Mouse (Mus musculus): Measurements from ENCODE around the gene Zfp873. TPM values are rescaled to one million over a fixed set of nuclear protein-coding genes. Genes with fewer than 3 reads are reported as not detected.
"Not testable (repeated sequence)": the region's sequence is repeated elsewhere in the genome, so short reads cannot be mapped to it uniquely, and the experiment has no call there.

Zfp873 gene
- polyA plus RNA-seq (2015; fragmentation: Nextera tagmentation; extraction: Ambion mirVana) = 5.1 and 5.5 TPM in 2 replicates

GRCm38 (mm10) chr10:82047597-82048459, at the start of gene Zfp873:
TSS of gene Zfp873 (plus strand) at chr10:82048123.
- peak within 1 kb of the TSS; percentile 84 for H3K27ac ChIP-seq (ENCODE audit: low read length)
- DNase-seq (ENCODE audit: low spot score) = peak; percentile 96

DNA sequence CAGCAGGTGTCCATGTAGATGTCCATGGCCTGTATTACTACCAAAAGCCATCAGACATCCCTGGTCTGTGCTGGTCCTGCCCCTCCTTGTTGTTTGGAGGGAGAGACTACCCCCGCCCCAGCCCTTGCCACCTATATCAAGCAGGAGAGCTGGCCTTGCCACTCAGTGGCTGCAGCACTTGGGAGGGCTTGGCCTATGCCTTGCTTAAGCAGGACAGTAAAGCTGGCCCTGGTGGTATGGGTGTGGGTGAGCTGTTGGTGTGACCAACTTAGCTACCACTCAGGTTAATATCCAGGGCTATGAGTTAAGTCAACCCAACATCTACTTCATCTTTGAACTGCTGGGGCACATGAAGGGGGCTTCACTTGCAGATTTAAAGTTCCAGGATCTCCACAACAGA, 44.7 kb upstream of the Zfp873 start:
- H3K4me1 ChIP-seq (ENCODE audit: insufficient read depth, low read depth, low read length); DNase-seq (ENCODE audit: low spot score); H3K4me3 ChIP-seq (ENCODE audit: low read depth, low read length); H3K9me3 ChIP-seq (ENCODE audit: low read length); ATAC-seq; H3K9ac ChIP-seq (replicated peaks; ENCODE audit: low read depth); H3K27me3 ChIP-seq (replicated peaks; ENCODE audit: insufficient read depth, low read length); H3K36me3 ChIP-seq (ENCODE audit: insufficient read depth, low read length); H3K4me2 ChIP-seq (replicated peaks; ENCODE audit: low read depth, low read length); H3K27ac ChIP-seq (ENCODE audit: low read length): not testable (repeated sequence)
- WGBS = 100% methylated on average over 1 of the region's 1 CpGs

More at GRCm38 (mm10) chr10:82047597-82048459, at the start of gene Zfp873:
- Histone ChIP-seq H3K36me3 (ENCODE audit: insufficient read depth, low read length) (no peaks in the 10 kb centered on the region), H3K4me2 (replicated peaks; ENCODE audit: low read depth, low read length) (peak within 1 kb of the TSS; percentile 57), H3K4me3 (ENCODE audit: low read depth, low read length) (peak within 1 kb of the TSS; percentile 59), H3K27me3 (replicated peaks; ENCODE audit: insufficient read depth, low read length) (no peaks in the 10 kb centered on the region), H3K4me1 (ENCODE audit: insufficient read depth, low read depth, low read length) (0 out of 2 replicates have a peak, but pooled peaks cover 4% of the 10 kb centered on the region), H3K9ac (replicated peaks; ENCODE audit: low read depth) (peak within 1 kb of the TSS; percentile 57), H3K9me3 (ENCODE audit: low read length) (peaks cover 16% of the 10 kb centered on the region)
- WGBS = 8% methylated on average over 35 of the region's 35 CpGs
- ATAC-seq = peak; percentile 100
- no peak for TF ChIP-seq CTCF (IDR thresholded peaks at IDR 0.05)
- no peak for TF ChIP-seq EP300 (IDR thresholded peaks at IDR 0.05)

DNA sequence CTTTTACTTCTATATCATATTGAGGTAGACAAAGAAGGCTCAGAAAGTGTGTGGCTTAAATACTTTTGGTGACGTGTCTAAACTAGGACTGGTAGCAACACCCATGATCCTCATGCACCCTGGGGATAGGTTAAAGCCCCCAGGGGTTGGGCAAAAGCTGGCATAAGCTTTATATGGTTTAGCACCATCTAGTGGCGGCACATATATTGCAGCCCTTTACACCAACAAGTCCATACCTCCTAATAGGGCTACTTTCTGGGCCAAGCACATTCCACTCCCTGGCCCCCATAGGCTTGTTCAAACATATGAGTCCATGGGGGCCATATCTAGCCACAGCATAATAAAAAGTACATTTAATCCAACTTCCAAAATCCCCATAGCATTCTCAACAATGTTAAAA, 43.1 kb upstream of the Zfp873 start:
- DNase-seq (ENCODE audit: low spot score); H3K4me3 ChIP-seq (ENCODE audit: low read depth, low read length); ATAC-seq; H3K4me1 ChIP-seq (ENCODE audit: insufficient read depth, low read depth, low read length); H3K27ac ChIP-seq (ENCODE audit: low read length); H3K36me3 ChIP-seq (ENCODE audit: insufficient read depth, low read length); H3K9ac ChIP-seq (replicated peaks; ENCODE audit: low read depth); H3K27me3 ChIP-seq (replicated peaks; ENCODE audit: insufficient read depth, low read length); H3K9me3 ChIP-seq (ENCODE audit: low read length); H3K4me2 ChIP-seq (replicated peaks; ENCODE audit: low read depth, low read length): not testable (repeated sequence)
- WGBS = 45% methylated on average over 1 of the region's 2 CpGs

DNA sequence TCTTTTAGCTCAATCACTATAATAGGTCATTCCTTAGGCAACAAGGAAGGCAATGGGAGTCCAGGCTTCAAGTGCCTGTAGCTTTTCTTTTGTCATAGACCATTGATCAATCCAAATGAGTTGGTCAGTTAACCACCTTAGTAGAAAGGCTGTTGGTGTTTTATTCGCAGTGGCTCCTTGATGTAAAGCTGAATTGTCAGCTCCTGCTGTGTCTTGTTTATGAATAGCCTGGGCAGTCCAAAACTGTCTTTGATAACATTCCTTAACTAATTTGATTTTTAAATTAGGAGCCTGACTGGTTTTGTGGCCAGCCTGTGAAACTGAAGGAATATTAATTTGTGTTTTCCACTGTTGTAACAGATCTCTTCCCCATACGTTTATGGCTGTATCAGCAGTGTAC, 5.7 kb upstream of the Zfp873 start:
- DNase-seq (ENCODE audit: low spot score) = no peak

DNA sequence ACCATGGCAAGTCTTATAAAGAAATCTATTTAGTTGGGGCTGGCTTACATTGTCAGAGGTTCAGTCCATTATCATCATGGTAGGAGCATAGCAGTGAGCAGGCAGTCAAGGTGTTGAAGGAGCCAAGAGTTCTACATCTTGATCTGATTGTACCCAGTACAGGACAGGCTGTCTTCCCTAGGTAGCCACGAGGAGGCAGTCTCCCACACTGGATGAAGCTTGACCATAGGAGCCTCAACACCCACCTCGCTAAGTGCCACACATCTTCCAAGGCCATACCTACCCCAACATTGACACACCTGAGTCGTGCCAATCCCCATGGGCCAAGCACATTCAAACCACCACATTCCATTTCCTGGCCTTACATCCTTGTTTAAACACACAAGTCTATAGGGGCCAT, 1.3 kb upstream of the Zfp873 start:
- Histone ChIP-seq H3K27me3 (replicated peaks; ENCODE audit: insufficient read depth, low read length) (no peaks in the 10 kb centered on the region), H3K4me1 (ENCODE audit: insufficient read depth, low read depth, low read length) (0 out of 2 replicates have a peak, but pooled peaks cover 4% of the 10 kb centered on the region), H3K9ac (replicated peaks; ENCODE audit: low read depth) (no peak overlapping the region), H3K4me2 (replicated peaks; ENCODE audit: low read depth, low read length) (no peak overlapping the region), H3K36me3 (ENCODE audit: insufficient read depth, low read length) (no peaks in the 10 kb centered on the region), H3K27ac (ENCODE audit: low read length) (no peak overlapping the region), H3K9me3 (ENCODE audit: low read length) (peaks cover 4% of the 10 kb centered on the region), H3K4me3 (ENCODE audit: low read depth, low read length) (no peak overlapping the region)
- DNase-seq (ENCODE audit: low spot score) (no peak), ATAC-seq (no peak)
- TF ChIP-seq EP300 (IDR thresholded peaks at IDR 0.05) (no peak), CTCF (IDR thresholded peaks at IDR 0.05) (no peak)
- WGBS = 80% methylated on average over 3 of the region's 3 CpGs

More for the DNA sequence above, 5.7 kb upstream of the Zfp873 start:
- Histone ChIP-seq H3K36me3 (ENCODE audit: insufficient read depth, low read length) (no peaks in the 10 kb centered on the region), H3K4me2 (replicated peaks; ENCODE audit: low read depth, low read length) (no peak overlapping the region), H3K4me3 (ENCODE audit: low read depth, low read length) (no peak overlapping the region), H3K27me3 (replicated peaks; ENCODE audit: insufficient read depth, low read length) (no peaks in the 10 kb centered on the region), H3K27ac (ENCODE audit: low read length) (no peak overlapping the region), H3K9me3 (ENCODE audit: low read length) (no peaks in the 10 kb centered on the region), H3K4me1 (ENCODE audit: insufficient read depth, low read depth, low read length) (no peaks in the 10 kb centered on the region), H3K9ac (replicated peaks; ENCODE audit: low read depth) (no peak overlapping the region)
- no peak for ATAC-seq
- 65% methylated on average over 2 of the region's 2 CpGs for WGBS
- TF ChIP-seq EP300 (IDR thresholded peaks at IDR 0.05) = no peak
- no peak for TF ChIP-seq CTCF (IDR thresholded peaks at IDR 0.05)

GRCm38 (mm10) chr10:82048460-82048804, 509 bp downstream of the Zfp873 start:
- WGBS = 28% methylated on average over 10 of the region's 10 CpGs
- Histone ChIP-seq H3K4me2 (replicated peaks; ENCODE audit: low read depth, low read length) (peak overlapping the region; percentile 57), H3K9ac (replicated peaks; ENCODE audit: low read depth) (peak overlapping the region; percentile 57), H3K9me3 (ENCODE audit: low read length) (peaks cover 22% of the 10 kb centered on the region), H3K4me3 (ENCODE audit: low read depth, low read length) (peak overlapping the region; percentile 59), H3K27ac (ENCODE audit: low read length) (peak overlapping the region; percentile 84; the same call in 1 of the 2 replicates)
- ATAC-seq; H3K27me3 ChIP-seq (replicated peaks; ENCODE audit: insufficient read depth, low read length); H3K36me3 ChIP-seq (ENCODE audit: insufficient read depth, low read length); DNase-seq (ENCODE audit: low spot score); H3K4me1 ChIP-seq (ENCODE audit: insufficient read depth, low read depth, low read length): not testable (repeated sequence)

DNA sequence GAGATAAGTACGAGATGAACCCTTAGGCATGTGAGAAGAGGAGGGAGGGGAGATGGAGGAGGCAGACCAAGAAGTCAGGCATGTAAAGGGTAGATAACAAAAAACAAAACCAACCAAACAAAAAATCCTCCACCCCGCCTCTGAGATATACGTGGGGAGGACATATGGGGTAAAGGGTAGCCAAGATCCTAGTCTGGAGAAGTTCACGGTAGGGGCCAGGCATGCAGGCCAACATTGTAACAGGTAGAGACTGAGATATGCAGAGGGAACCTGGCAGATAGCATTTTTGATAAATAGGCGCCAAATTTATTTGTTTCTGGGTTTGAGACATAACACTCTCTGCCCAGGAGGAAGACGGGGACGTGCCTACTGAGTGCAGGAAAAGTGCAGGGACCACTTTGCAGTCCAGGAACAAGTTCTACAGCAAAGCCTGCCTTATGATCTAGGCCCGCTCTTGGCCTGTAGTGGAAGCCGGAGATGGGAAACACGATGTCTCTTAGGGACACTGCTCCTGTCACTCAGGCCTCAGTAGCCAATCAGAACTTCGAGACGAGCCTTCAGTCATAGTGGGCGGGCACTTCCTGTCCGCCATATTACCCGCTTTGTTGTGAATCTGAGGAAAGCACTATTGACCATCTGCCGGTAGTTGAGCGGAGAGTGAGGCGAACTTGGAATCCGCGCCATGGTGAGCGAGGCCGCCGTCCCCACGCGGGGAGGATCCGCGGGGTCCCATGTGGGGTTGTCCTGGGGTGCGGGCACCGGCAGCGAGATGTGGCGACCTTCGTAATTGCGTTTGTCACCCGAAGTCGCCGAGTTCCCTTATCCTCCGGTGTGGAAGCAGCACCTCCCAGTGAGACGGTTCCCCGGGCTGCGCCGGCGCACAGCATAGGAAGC, 35.1 kb downstream of the Zfp873 start, which contains the start of gene BC024063:
BC024063 (plus strand) TSS at position 626 of the 894 bp plus-strand sequence.
- not testable (repeated sequence) for H3K9me3 ChIP-seq (ENCODE audit: low read length); H3K36me3 ChIP-seq (ENCODE audit: insufficient read depth, low read length); H3K9ac ChIP-seq (replicated peaks; ENCODE audit: low read depth); H3K27me3 ChIP-seq (replicated peaks; ENCODE audit: insufficient read depth, low read length); H3K27ac ChIP-seq (ENCODE audit: low read length); H3K4me1 ChIP-seq (ENCODE audit: insufficient read depth, low read depth, low read length)
- Histone ChIP-seq H3K4me3 (ENCODE audit: low read depth, low read length) (peak within 1 kb of the TSS; percentile 43), H3K4me2 (replicated peaks; ENCODE audit: low read depth, low read length) (peak within 1 kb of the TSS; percentile 50)
- peak; percentile 97 for ATAC-seq
- DNase-seq (ENCODE audit: low spot score) = peak; percentile 74
- 18% methylated on average over 41 of the region's 42 CpGs for WGBS

DNA sequence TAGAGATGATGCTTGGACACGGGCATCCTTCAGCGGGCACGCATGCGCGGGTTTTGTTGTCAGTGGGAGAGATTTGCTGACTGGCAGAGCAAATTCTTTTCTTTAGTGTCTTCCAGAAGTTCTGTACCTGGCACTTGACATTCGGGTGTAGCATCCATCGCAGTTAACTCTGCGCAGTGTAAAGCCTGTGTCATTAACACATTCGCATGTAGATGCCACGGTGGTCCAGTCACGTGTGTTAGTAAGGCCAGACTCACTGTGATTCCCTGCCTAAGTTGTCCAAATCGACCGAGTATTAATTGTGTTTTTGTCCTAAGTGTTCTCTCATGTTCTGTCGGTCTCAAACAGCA, 35.7 kb downstream of the Zfp873 start:
- not testable (repeated sequence) for DNase-seq (ENCODE audit: low spot score); H3K9ac ChIP-seq (replicated peaks; ENCODE audit: low read depth); H3K27me3 ChIP-seq (replicated peaks; ENCODE audit: insufficient read depth, low read length); H3K9me3 ChIP-seq (ENCODE audit: low read length); H3K27ac ChIP-seq (ENCODE audit: low read length); H3K4me1 ChIP-seq (ENCODE audit: insufficient read depth, low read depth, low read length); ATAC-seq; H3K36me3 ChIP-seq (ENCODE audit: insufficient read depth, low read length)
- Histone ChIP-seq H3K4me2 (replicated peaks; ENCODE audit: low read depth, low read length) (peak overlapping the region; percentile 50), H3K4me3 (ENCODE audit: low read depth, low read length) (peak overlapping the region; percentile 43)
- whole genome bisulfite sequencing = 18% methylated on average over 14 of the region's 14 CpGs

Measured in lung, postnatal 0 days (tissue).